ENCODE assay signal across 8 mouse cellular contexts in the genomic region with DNA sequence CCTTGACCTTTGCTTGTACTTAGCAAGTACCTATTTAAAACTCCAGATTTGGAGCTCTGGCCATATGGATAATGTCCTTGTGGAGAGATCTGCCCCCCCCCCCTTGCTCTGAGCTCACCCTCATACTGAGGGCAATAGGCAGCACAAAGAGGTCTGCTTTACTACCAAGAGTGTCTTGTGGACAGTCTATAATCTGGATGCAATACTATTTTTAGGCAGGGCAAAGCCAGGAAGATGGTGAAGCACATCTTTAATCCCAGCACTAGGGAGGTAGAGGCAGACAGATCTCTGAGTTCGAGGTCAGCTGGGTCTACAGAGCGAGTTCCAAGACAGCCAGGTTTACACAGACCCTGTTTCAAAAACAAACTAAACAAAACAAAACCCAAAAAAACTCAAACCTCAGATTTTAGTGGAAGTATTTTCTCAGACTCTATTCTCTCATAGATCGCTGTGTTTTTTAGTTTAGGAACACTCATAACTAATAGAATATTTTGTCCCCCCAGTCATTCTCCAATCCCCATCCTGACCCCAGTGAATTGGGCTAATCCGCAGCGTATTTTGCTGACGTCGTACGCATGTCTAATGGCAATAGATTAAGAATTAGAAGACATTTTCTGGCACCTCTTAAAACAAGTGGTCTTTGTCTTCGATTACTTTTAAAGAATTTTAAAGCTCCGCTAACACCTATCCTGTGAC. TPM values are rescaled to one million over a fixed set of nuclear protein-coding genes. Genes with fewer than 3 reads are reported as not detected.
DNase-seq lines count a peak whose midpoint lies in the region; ATAC-seq and TF ChIP-seq lines count a peak whose summit lies in the region.

No protein-coding gene starts in this region.

- no peaks in the 10 kb centered on the region for H3K27me3 ChIP-seq in kidney, embryonic 15.5 days
- no peaks in the 10 kb centered on the region for H3K27me3 ChIP-seq in Patski
- H3K27me3 ChIP-seq in forebrain, embryonic 10.5 days (ENCODE audit: poor library complexity, severe bottlenecking), result no peaks in the 10 kb centered on the region
- H3K27me3 ChIP-seq in limb, embryonic 14.5 days (ENCODE audit: control insufficient read depth, insufficient read depth, low read length), result no peaks in the 10 kb centered on the region
- H3K27me3 ChIP-seq in small intestine, adult 2 months (ENCODE audit: control insufficient read depth, insufficient read depth, low read length), result no peaks in the 10 kb centered on the region

- CTCF ChIA-PET in Patski (lab: Charles Lee), result interaction anchor here (1.7 kb wide), 1 partner anchor 24 kb away, joined by 3 read pairs; no protein-coding TSS in a partner anchor

- ATAC-seq in kidney, embryonic 15.5 days (replicated peaks; ENCODE audit: low FRiP score), result peak; percentile 69
- peak; percentile 44 for ATAC-seq in Patski
- peak; percentile 44 for ATAC-seq in limb, embryonic 14.5 days (ENCODE audit: low FRiP score, low read depth)

- peak overlapping the region; percentile 73 for H3K27ac ChIP-seq in kidney, embryonic 15.5 days
- peak overlapping the region; percentile 85 for H3K27ac ChIP-seq in forebrain, embryonic 10.5 days
- peak overlapping the region; percentile 71 for H3K27ac ChIP-seq in limb, embryonic 14.5 days (replicated peaks; ENCODE audit: low read depth, low read length)
- peak overlapping the region; percentile 60 for H3K27ac ChIP-seq in small intestine, adult 2 months (ENCODE audit: insufficient read depth, low read depth, low read length)

- peak overlapping the region; percentile 71 for H3K4me2 ChIP-seq in kidney, embryonic 15.5 days
- H3K4me2 ChIP-seq in limb, embryonic 14.5 days (replicated peaks; ENCODE audit: low read depth, low read length, severe bottlenecking), result peak overlapping the region; percentile 55

- H3K4me1 ChIP-seq in kidney, embryonic 15.5 days, result peaks cover 16% of the 10 kb centered on the region
- H3K4me1 ChIP-seq in forebrain, embryonic 10.5 days, result peaks cover 15% of the 10 kb centered on the region
- peaks cover 9% of the 10 kb centered on the region for H3K4me1 ChIP-seq in limb, embryonic 14.5 days (ENCODE audit: control insufficient read depth, insufficient read depth, low read length)
- no peaks in the 10 kb centered on the region; the same call in 1 of the 2 replicates for H3K4me1 ChIP-seq in small intestine, adult 2 months (ENCODE audit: control insufficient read depth, insufficient read depth, insufficient read length, low read length)

- in situ Hi-C loops in Patski (cut with MboI; ENCODE audit: low pct_unique_long_range_greater_than_20kb), result no loop called here

- TF ChIP-seq POLR2A in limb, embryonic 14.5 days (IDR thresholded peaks at IDR 0.05; ENCODE audit: borderline replicate concordance, extremely low read depth, insufficient read depth, insufficient read length), result no peak
- no peak for TF ChIP-seq POLR2A in small intestine, adult 2 months (IDR thresholded peaks at IDR 0.05; ENCODE audit: low read depth, low read length)

- no peaks in the 10 kb centered on the region for H3K9me3 ChIP-seq in kidney, embryonic 15.5 days (replicated peaks)
- H3K9me3 ChIP-seq in forebrain, embryonic 10.5 days, result no peaks in the 10 kb centered on the region
- no peaks in the 10 kb centered on the region for H3K9me3 ChIP-seq in limb, embryonic 14.5 days (ENCODE audit: control insufficient read depth, low read length)

- 11% methylated on average over 10 of the region's 10 CpGs for WGBS in kidney, embryonic 15.5 days
- 4% methylated on average over 10 of the region's 10 CpGs for WGBS in forebrain, embryonic 10.5 days
- 2% methylated on average over 10 of the region's 10 CpGs for WGBS in limb, embryonic 14.5 days
- 3% methylated on average over 10 of the region's 10 CpGs for WGBS in small intestine, adult 2 months

- TF ChIP-seq CTCF in Patski (IDR thresholded peaks at IDR 0.05), result no peak
- TF ChIP-seq CTCF in small intestine, adult 2 months (IDR thresholded peaks at IDR 0.05; ENCODE audit: extremely low read depth, insufficient read length, insufficient replicate concordance, low read depth, low read length), result no peak

- H3K36me3 ChIP-seq in kidney, embryonic 15.5 days, result peaks cover 38% of the 10 kb centered on the region
- H3K36me3 ChIP-seq in forebrain, embryonic 10.5 days (replicated peaks), result peaks cover 40% of the 10 kb centered on the region
- H3K36me3 ChIP-seq in limb, embryonic 14.5 days (ENCODE audit: control insufficient read depth, insufficient read depth, low read length), result peaks cover 29% of the 10 kb centered on the region
- H3K36me3 ChIP-seq in small intestine, adult 2 months (ENCODE audit: control insufficient read depth, insufficient read depth, low read length), result peaks cover 12% of the 10 kb centered on the region

- POLR2A ChIA-PET in Patski (lab: Charles Lee), result interaction anchor here (0.9 kb wide), 1 partner anchor 30 kb away, joined by 3 read pairs; no protein-coding TSS in a partner anchor

- peak overlapping the region; percentile 67; the same call in 1 of the 2 replicates for H3K9ac ChIP-seq in kidney, embryonic 15.5 days
- peak overlapping the region; percentile 78 for H3K9ac ChIP-seq in limb, embryonic 14.5 days (ENCODE audit: low read depth, low read length, severe bottlenecking)

- DNase-seq in kidney, postnatal 10 days, result no peak
- DNase-seq in Patski (ENCODE audit: low read depth, low spot score), result no peak
- no peak for DNase-seq in forebrain, embryonic 10.5 days (ENCODE audit: extremely low spot score, low spot score)
- DNase-seq in limb, embryonic 14.5 days (ENCODE audit: low spot score), result no peak
- DNase-seq in urinary bladder, postnatal 14 days (ENCODE audit: low spot score), result no peak
- DNase-seq in kidney, postnatal 14 days, result no peak

- peak overlapping the region; percentile 71 for H3K4me3 ChIP-seq in kidney, embryonic 15.5 days (replicated peaks)
- H3K4me3 ChIP-seq in forebrain, embryonic 10.5 days, result peak overlapping the region; percentile 68
- peak overlapping the region; percentile 83 for H3K4me3 ChIP-seq in limb, embryonic 14.5 days (replicated peaks; ENCODE audit: low read length)
- H3K4me3 ChIP-seq in small intestine, adult 2 months (ENCODE audit: low read depth, low read length), result peak overlapping the region; percentile 85

RNA-seq across cellular contexts. Expression of a gene that starts 0.5 kb away (rescaled TPM):
- polyA plus RNA-seq in kidney, embryonic 15.5 days (2015; fragmentation: Nextera tagmentation; extraction: Ambion mirVana), result 65.5 and 68.0 TPM in 2 replicates
- polyA plus RNA-seq in Patski (2021), result 32.6 TPM
- polyA plus RNA-seq in forebrain, embryonic 10.5 days (2016; fragmentation: Nextera tagmentation; extraction: Ambion mirVana), result 65.7 and 68.7 TPM in 2 replicates
- 75.9 and 103 TPM in 2 replicates for polyA plus RNA-seq in limb, embryonic 14.5 days (2012; rRNA removed)
- polyA plus RNA-seq in limb, embryonic 14.5 days (2014; fragmentation: Nextera tagmentation; extraction: Ambion mirVana), result 61.2 and 74.9 TPM in 2 replicates
- 3.2 and 8.6 TPM in 2 replicates for polyA plus RNA-seq in small intestine, adult 2 months (2012; rRNA removed)

RNA-seq across cellular contexts. Expression of a gene that starts 25.8 kb away (rescaled TPM):
- 1.6 and 2.5 TPM in 2 replicates for polyA plus RNA-seq in kidney, embryonic 15.5 days (2015; fragmentation: Nextera tagmentation; extraction: Ambion mirVana)
- 7.5 TPM for polyA plus RNA-seq in Patski (2021)
- 2.0 and 2.2 TPM in 2 replicates for polyA plus RNA-seq in forebrain, embryonic 10.5 days (2016; fragmentation: Nextera tagmentation; extraction: Ambion mirVana)
- 6.5 and 7.2 TPM in 2 replicates for polyA plus RNA-seq in limb, embryonic 14.5 days (2012; rRNA removed)
- 1.3 and 2.0 TPM in 2 replicates for polyA plus RNA-seq in limb, embryonic 14.5 days (2014; fragmentation: Nextera tagmentation; extraction: Ambion mirVana)
- polyA plus RNA-seq in small intestine, adult 2 months (2012; rRNA removed), result 2.8 and 5.6 TPM in 2 replicates

RNA-seq across cellular contexts. Expression of a gene that starts 26.1 kb away (rescaled TPM):
- polyA plus RNA-seq in kidney, embryonic 15.5 days (2015; fragmentation: Nextera tagmentation; extraction: Ambion mirVana), result 1.1 and 1.7 TPM in 2 replicates
- polyA plus RNA-seq in Patski (2021), result 1.5 TPM
- 1.3 and 1.7 TPM in 2 replicates for polyA plus RNA-seq in forebrain, embryonic 10.5 days (2016; fragmentation: Nextera tagmentation; extraction: Ambion mirVana)
- polyA plus RNA-seq in limb, embryonic 14.5 days (2012; rRNA removed), result 0.56 and 0.78 TPM in 2 replicates
- 1.6 and 2.0 TPM in 2 replicates for polyA plus RNA-seq in limb, embryonic 14.5 days (2014; fragmentation: Nextera tagmentation; extraction: Ambion mirVana)
- polyA plus RNA-seq in small intestine, adult 2 months (2012; rRNA removed), result 0.96 and 1.6 TPM in 2 replicates

RNA-seq across cellular contexts. Expression of a gene that starts 33.6 kb away (rescaled TPM):
- polyA plus RNA-seq in kidney, embryonic 15.5 days (2015; fragmentation: Nextera tagmentation; extraction: Ambion mirVana), result 86.6 and 96.4 TPM in 2 replicates
- polyA plus RNA-seq in Patski (2021), result 120 TPM
- polyA plus RNA-seq in forebrain, embryonic 10.5 days (2016; fragmentation: Nextera tagmentation; extraction: Ambion mirVana), result 100 and 112 TPM in 2 replicates
- polyA plus RNA-seq in limb, embryonic 14.5 days (2012; rRNA removed), result 61.6 and 63.4 TPM in 2 replicates
- polyA plus RNA-seq in limb, embryonic 14.5 days (2014; fragmentation: Nextera tagmentation; extraction: Ambion mirVana), result 59.1 and 66.8 TPM in 2 replicates
- polyA plus RNA-seq in small intestine, adult 2 months (2012; rRNA removed), result 5.9 and 10.7 TPM in 2 replicates
